ENCODE assay signal across 15 mouse cellular contexts in genomic region chr1:164997660-164998059, GRCm38 (mm10).
DNase-seq lines count a peak whose midpoint lies in the region; ATAC-seq lines count a peak whose summit lies in the region.
"Had no signal": no experiment of that assay in that cellular context is flagged by ENCODE, and none has a peak within 500 bp of the region (broad histone marks: within the 10 kb centered on the region; RNA-seq: fewer than 3 reads in every experiment).

No protein-coding gene starts in this region.

- H3K4me3 ChIP-seq in heart, embryonic 13.5 days = no peak overlapping the region
- no peak overlapping the region for H3K4me3 ChIP-seq in heart, embryonic 12.5 days
- H3K4me3 ChIP-seq: embryonic facial prominence, embryonic 12.5 days had no signal

- ATAC-seq in heart, embryonic 13.5 days (ENCODE audit: extremely low read depth, insufficient number of reproducible peaks, low FRiP score, low TSS enrichment) = no peak
- no peak for ATAC-seq in heart, embryonic 12.5 days (ENCODE audit: insufficient number of reproducible peaks, low FRiP score)
- ATAC-seq: forebrain, embryonic 14.5 days; inflammation-experienced regulatory T-cells, adult 6 months had no signal

- peak; percentile 49 to 57 for DNase-seq in kidney, postnatal 4 days
- DNase-seq in kidney, adult 18-20 months = no peak
- peak; percentile 10 for DNase-seq in urinary bladder, postnatal 25 days (ENCODE audit: low spot score)
- DNase-seq in urinary bladder, adult 2 months (ENCODE audit: low spot score) = no peak
- no peak for DNase-seq in right cerebral cortex, postnatal 10 days (ENCODE audit: low spot score in 2 of 2)
- DNase-seq: cerebellum, postnatal 25 days; liver; right cerebral cortex, postnatal 14 days; thymus, adult 2 months had no signal

- H3K9me3 ChIP-seq in heart, embryonic 13.5 days = no peaks in the 10 kb centered on the region
- no peaks in the 10 kb centered on the region for H3K9me3 ChIP-seq in heart, embryonic 12.5 days (replicated peaks)
- H3K9me3 ChIP-seq: embryonic facial prominence, embryonic 12.5 days had no signal

- no peak overlapping the region for H3K9ac ChIP-seq in heart, embryonic 13.5 days
- H3K9ac ChIP-seq in heart, embryonic 12.5 days = no peak overlapping the region
- H3K9ac ChIP-seq: embryonic facial prominence, embryonic 12.5 days had no signal

- no peaks in the 10 kb centered on the region for H3K27me3 ChIP-seq in heart, embryonic 13.5 days (replicated peaks)
- no peaks in the 10 kb centered on the region for H3K27me3 ChIP-seq in heart, embryonic 12.5 days (replicated peaks)
- H3K27me3 ChIP-seq: embryonic facial prominence, embryonic 12.5 days had no signal

- H3K27ac ChIP-seq in heart, embryonic 13.5 days (replicated peaks) = 0 out of 2 replicates have a peak overlapping the region, but pooled peaks have one; percentile 28
- H3K27ac ChIP-seq in heart, embryonic 12.5 days (ENCODE audit: poor library complexity, severe bottlenecking) = no peak overlapping the region
- H3K27ac ChIP-seq: embryonic facial prominence, embryonic 12.5 days; macrophage had no signal

- peaks cover 30% of the 10 kb centered on the region for H3K4me1 ChIP-seq in heart, embryonic 13.5 days
- H3K4me1 ChIP-seq in heart, embryonic 12.5 days (replicated peaks) = peaks cover 32% of the 10 kb centered on the region

- no peak overlapping the region for H3K4me2 ChIP-seq in heart, embryonic 13.5 days
- H3K4me2 ChIP-seq in heart, embryonic 12.5 days = no peak overlapping the region
- H3K4me2 ChIP-seq: embryonic facial prominence, embryonic 12.5 days had no signal

- 44% methylated on average over 5 of the region's 5 CpGs for WGBS in heart, embryonic 13.5 days
- WGBS in heart, embryonic 12.5 days = 48% methylated on average over 5 of the region's 5 CpGs

- no peaks in the 10 kb centered on the region for H3K36me3 ChIP-seq in heart, embryonic 13.5 days
- H3K36me3 ChIP-seq in heart, embryonic 12.5 days = no peaks in the 10 kb centered on the region
- H3K36me3 ChIP-seq: embryonic facial prominence, embryonic 12.5 days had no signal

Comparison
In these comparisons a context has a peak if more than half of its experiments do, and no peak if none do; other contexts are left out.
1. DNase-seq: peak in kidney, postnatal 4 days (2 of 2) and urinary bladder, postnatal 25 days (single experiment); none in kidney, adult 18-20 months (single experiment), urinary bladder, adult 2 months (single experiment) and right cerebral cortex, postnatal 10 days (0 of 2).